Comparison of ENCODE assay signal across 16 mouse cellular contexts in genomic region chr1:153776257-153776656, GRCm38 (mm10).
"Had no signal": no experiment of that assay in that cellular context is flagged by ENCODE, and none has a peak within 500 bp of the region (broad histone marks: within the 10 kb centered on the region; RNA-seq: fewer than 3 reads in every experiment).

No protein-coding gene starts in this region.

- H3K4me3 ChIP-seq: limb, embryonic 15.5 days; liver, embryonic 12.5 days; megakaryocyte, embryonic 14.5 days; neural tube, embryonic 13.5 days; stomach, embryonic 15.5 days had no signal

- H3K27me3 ChIP-seq: limb, embryonic 15.5 days; liver, embryonic 12.5 days; megakaryocyte, embryonic 14.5 days; neural tube, embryonic 13.5 days; stomach, embryonic 15.5 days had no signal

- H3K9me3 ChIP-seq: limb, embryonic 15.5 days; liver, embryonic 12.5 days; megakaryocyte, embryonic 14.5 days; neural tube, embryonic 13.5 days; stomach, embryonic 15.5 days had no signal

- H3K36me3 ChIP-seq: limb, embryonic 15.5 days; liver, embryonic 12.5 days; neural tube, embryonic 13.5 days; stomach, embryonic 15.5 days had no signal

- H3K9ac ChIP-seq: limb, embryonic 15.5 days; liver, embryonic 12.5 days; lung, embryonic 14.5 days; neural tube, embryonic 13.5 days; stomach, embryonic 15.5 days had no signal

- H3K4me2 ChIP-seq: limb, embryonic 15.5 days; liver, embryonic 12.5 days; lung, embryonic 14.5 days; midbrain, embryonic 11.5 days; neural tube, embryonic 13.5 days; stomach, embryonic 15.5 days had no signal

- DNase-seq: kidney, adult 9 months; kidney, postnatal 36 days; lung, embryonic 14.5 days; lung, postnatal 14 days; right cerebral cortex, postnatal 14 days; thymus, postnatal 36 days had no signal

- H3K27ac ChIP-seq: kidney, postnatal 0 days; limb, embryonic 15.5 days; liver, embryonic 12.5 days; macrophage; neural tube, embryonic 13.5 days; stomach, embryonic 15.5 days had no signal

- ATAC-seq: intestine, postnatal 0 days; liver, embryonic 12.5 days; midbrain, embryonic 16.5 days had no signal

- H3K4me1 ChIP-seq: limb, embryonic 15.5 days; liver, embryonic 12.5 days; neural tube, embryonic 13.5 days; stomach, embryonic 15.5 days had no signal
